Mouse (Mus musculus): ENCODE data around the gene Stx6.

GRCm38 (mm10) chr1:155146572-155146980 is 11.9 kb upstream of the Stx6 start, which contains the start of gene Mr1:
- TF ChIP-seq CTCF (IDR thresholded peaks at IDR 0.05; ENCODE audit: low read depth, low read length) (no peak), POLR2A (IDR thresholded peaks at IDR 0.05; ENCODE audit: borderline replicate concordance, low read depth, low read length) (no peak)

Data from bone marrow macrophage, adult 2 months (primary cell).